Mouse (Mus musculus) adrenal gland, postnatal 25 days (tissue): ENCODE measurements around the gene Eif4g2. TPM values are rescaled to one million over a fixed set of nuclear protein-coding genes. Genes with fewer than 3 reads are reported as not detected.

ENCODE experiments used
- DNase-seq: peaks from one replicate; pipeline ENCODE4 v3.0.0; 2021; ENCODE audit warnings: mixed read lengths
- long read RNA-seq: library from polyadenylated mRNA; stranded (forward); transcript quantifications from one replicate; pipeline ENCODE4 v2.0.0, GENCODE M21; 2021
- total RNA-seq: library from RNA; stranded (reverse); gene quantifications from 2 replicates; pipeline ENCODE4 v1.2.3, GENCODE M21; 2021

The Eif4g2 gene
- total RNA-seq = 875 and 903 TPM in 2 replicates
- long read RNA-seq, full-length matches to known transcripts = 230 of 405 reads
- long read RNA-seq, partial matches to known transcripts = 146 of 405 reads
- long read RNA-seq, other reads (novel, unspliced or antisense) = 29 of 405 reads

- DNase-seq = peak; percentile 99
These were observed at the start of gene Eif4g2 for GRCm38 (mm10) chr7:111082822-111083732. TSS of gene Eif4g2 (minus strand) at chr7:111083030.

GRCm38 (mm10) chr7:111132596-111132995, 49.8 kb upstream of the Eif4g2 start:
- DNase-seq = no peak

GRCm38 (mm10) chr7:111126636-111127395, 44.0 kb upstream of the Eif4g2 start:
- no peak for DNase-seq

GRCm38 (mm10) chr7:111123761-111124546, 41.1 kb upstream of the Eif4g2 start:
- DNase-seq = no peak

GRCm38 (mm10) chr7:111122531-111123130, 39.8 kb upstream of the Eif4g2 start:
- peak; percentile 94 for DNase-seq

- DNase-seq = peak; percentile 79
These were observed 39.3 kb upstream of the Eif4g2 start for GRCm38 (mm10) chr7:111122084-111122530.

GRCm38 (mm10) chr7:111121522-111121921, 38.7 kb upstream of the Eif4g2 start:
- DNase-seq = no peak

GRCm38 (mm10) chr7:111109561-111109960, 26.7 kb upstream of the Eif4g2 start:
- DNase-seq = no peak

GRCm38 (mm10) chr7:111109161-111109560, 26.3 kb upstream of the Eif4g2 start:
- no peak for DNase-seq

GRCm38 (mm10) chr7:111098196-111098595, 15.4 kb upstream of the Eif4g2 start:
- DNase-seq = no peak

- no peak for DNase-seq
These were observed 12.3 kb upstream of the Eif4g2 start for GRCm38 (mm10) chr7:111095169-111095568.

GRCm38 (mm10) chr7:111085153-111085552, 2.3 kb upstream of the Eif4g2 start:
- no peak for DNase-seq

- DNase-seq = no peak
These were observed 1.6 kb upstream of the Eif4g2 start for GRCm38 (mm10) chr7:111084443-111084842.

GRCm38 (mm10) chr7:111083733-111084120, 897 bp upstream of the Eif4g2 start:
- DNase-seq = no peak

- DNase-seq = peak; percentile 84
These were observed 598 bp downstream of the Eif4g2 start for GRCm38 (mm10) chr7:111082043-111082821.

GRCm38 (mm10) chr7:111080876-111081275, 2.0 kb downstream of the Eif4g2 start:
- no peak for DNase-seq

- DNase-seq = no peak
These were observed 2.8 kb downstream of the Eif4g2 start for GRCm38 (mm10) chr7:111080026-111080425.

- DNase-seq = no peak
These were observed 4.6 kb downstream of the Eif4g2 start for GRCm38 (mm10) chr7:111078271-111078670.

- DNase-seq = no peak
These were observed 7.5 kb downstream of the Eif4g2 start for GRCm38 (mm10) chr7:111075288-111075687.

GRCm38 (mm10) chr7:111072410-111072809, 10.4 kb downstream of the Eif4g2 start:
- no peak for DNase-seq

- DNase-seq = no peak
These were observed 12.7 kb downstream of the Eif4g2 start for GRCm38 (mm10) chr7:111070167-111070496.
